Comparison of ENCODE assay signal across 15 mouse cellular contexts in genomic region chr11:32516916-32517712, GRCm38 (mm10). TPM values are rescaled to one million over a fixed set of nuclear protein-coding genes. Genes with fewer than 3 reads are reported as not detected.
DNase-seq lines count a peak whose midpoint lies in the region; ATAC-seq lines count a peak whose summit lies in the region.
"Had no signal": no experiment of that assay in that cellular context is flagged by ENCODE, and none has a peak within 500 bp of the region (broad histone marks: within the 10 kb centered on the region; RNA-seq: fewer than 3 reads in every experiment).

No protein-coding gene starts in this region.

- no peak overlapping the region for H3K4me3 ChIP-seq in forebrain, embryonic 13.5 days
- H3K4me3 ChIP-seq in forebrain, embryonic 11.5 days (ENCODE audit: low read depth, low read length) = no peak overlapping the region
- no peak overlapping the region for H3K4me3 ChIP-seq in limb, embryonic 12.5 days (replicated peaks)
- H3K4me3 ChIP-seq in limb, embryonic 10.5 days = no peak overlapping the region
- H3K4me3 ChIP-seq: heart, embryonic 15.5 days; midbrain, embryonic 12.5 days had no signal

- no peaks in the 10 kb centered on the region for H3K27me3 ChIP-seq in forebrain, embryonic 13.5 days
- no peaks in the 10 kb centered on the region for H3K27me3 ChIP-seq in forebrain, embryonic 11.5 days (ENCODE audit: control insufficient read depth, insufficient read depth, low read length)
- no peaks in the 10 kb centered on the region for H3K27me3 ChIP-seq in limb, embryonic 12.5 days
- H3K27me3 ChIP-seq in limb, embryonic 10.5 days (ENCODE audit: low read depth, poor library complexity, severe bottlenecking) = no peaks in the 10 kb centered on the region
- H3K27me3 ChIP-seq: heart, embryonic 15.5 days; midbrain, embryonic 12.5 days had no signal

- no peak for DNase-seq in forebrain, embryonic 11.5 days (ENCODE audit: low spot score)
- DNase-seq in limb, embryonic 10.5 days (ENCODE audit: low spot score) = no peak
- peak; percentile 38 to 54 for DNase-seq in layer of hippocampus, postnatal 36 days
- DNase-seq in telencephalon, adult 2 months (ENCODE audit: low read depth, low spot score) = peak; percentile 89
- DNase-seq in adrenal gland, adult 8-10 months = no peak
- DNase-seq in thymus, adult 18-20 months = no peak
- DNase-seq: lung, adult 2 months; spleen, adult 18-20 months; thymus, postnatal 14 days had no signal

- no peaks in the 10 kb centered on the region for H3K9me3 ChIP-seq in forebrain, embryonic 13.5 days (replicated peaks)
- H3K9me3 ChIP-seq in forebrain, embryonic 11.5 days (ENCODE audit: control insufficient read depth, low read length) = no peaks in the 10 kb centered on the region
- H3K9me3 ChIP-seq in limb, embryonic 12.5 days = no peaks in the 10 kb centered on the region
- H3K9me3 ChIP-seq in limb, embryonic 10.5 days (replicated peaks) = no peaks in the 10 kb centered on the region
- H3K9me3 ChIP-seq: heart, embryonic 15.5 days; midbrain, embryonic 12.5 days had no signal

- H3K27ac ChIP-seq in forebrain, embryonic 13.5 days = peak overlapping the region; percentile 26; the same call in 1 of the 2 replicates
- no peak overlapping the region for H3K27ac ChIP-seq in forebrain, embryonic 11.5 days (ENCODE audit: low read depth, low read length)
- H3K27ac ChIP-seq in limb, embryonic 12.5 days = peak overlapping the region; percentile 50
- H3K27ac ChIP-seq in limb, embryonic 10.5 days = no peak overlapping the region
- H3K27ac ChIP-seq: heart, embryonic 15.5 days; midbrain, embryonic 12.5 days had no signal

- ATAC-seq in forebrain, embryonic 13.5 days = peak; percentile 62; the same call in 1 of the 2 replicates
- no peak for ATAC-seq in forebrain, embryonic 11.5 days (replicated peaks; ENCODE audit: low FRiP score)
- no peak for ATAC-seq in limb, embryonic 12.5 days (ENCODE audit: insufficient number of reproducible peaks, insufficient read depth, low FRiP score, low TSS enrichment, low read depth)

- H3K4me1 ChIP-seq in forebrain, embryonic 13.5 days = no peaks in the 10 kb centered on the region
- no peaks in the 10 kb centered on the region for H3K4me1 ChIP-seq in forebrain, embryonic 11.5 days (replicated peaks; ENCODE audit: control insufficient read depth, insufficient read depth, low read length)
- no peaks in the 10 kb centered on the region for H3K4me1 ChIP-seq in limb, embryonic 12.5 days (replicated peaks)
- no peaks in the 10 kb centered on the region for H3K4me1 ChIP-seq in limb, embryonic 10.5 days
- H3K4me1 ChIP-seq: heart, embryonic 15.5 days had no signal

- 87% methylated on average over 8 of the region's 8 CpGs for WGBS in forebrain, embryonic 13.5 days
- WGBS in forebrain, embryonic 11.5 days = 88% methylated on average over 8 of the region's 8 CpGs
- WGBS in limb, embryonic 12.5 days = 86% methylated on average over 8 of the region's 8 CpGs
- WGBS in limb, embryonic 10.5 days = 91% methylated on average over 8 of the region's 8 CpGs

- peaks cover 24% of the 10 kb centered on the region for H3K36me3 ChIP-seq in forebrain, embryonic 13.5 days (ENCODE audit: poor library complexity, severe bottlenecking)
- H3K36me3 ChIP-seq in forebrain, embryonic 11.5 days (ENCODE audit: control insufficient read depth, insufficient read depth, low read length) = no peaks in the 10 kb centered on the region; the same call in 1 of the 2 replicates
- peaks cover 43% of the 10 kb centered on the region for H3K36me3 ChIP-seq in limb, embryonic 12.5 days
- H3K36me3 ChIP-seq in limb, embryonic 10.5 days = peaks cover 48% of the 10 kb centered on the region

- H3K9ac ChIP-seq in forebrain, embryonic 13.5 days = no peak overlapping the region
- H3K9ac ChIP-seq in forebrain, embryonic 11.5 days (ENCODE audit: low read length) = no peak overlapping the region
- no peak overlapping the region for H3K9ac ChIP-seq in limb, embryonic 12.5 days (replicated peaks)
- H3K9ac ChIP-seq: heart, embryonic 15.5 days; midbrain, embryonic 12.5 days had no signal

- H3K4me2 ChIP-seq in forebrain, embryonic 13.5 days = no peak overlapping the region
- H3K4me2 ChIP-seq in forebrain, embryonic 11.5 days (ENCODE audit: low read depth, low read length, severe bottlenecking) = no peak overlapping the region
- no peak overlapping the region for H3K4me2 ChIP-seq in limb, embryonic 12.5 days
- H3K4me2 ChIP-seq: heart, embryonic 15.5 days; midbrain, embryonic 12.5 days had no signal

RNA-seq across cellular contexts. Expression of gene Efcab9, which starts 14.8 kb away (rescaled TPM):
- polyA plus RNA-seq in forebrain, embryonic 13.5 days (2015; fragmentation: Nextera tagmentation; extraction: Ambion mirVana) = 0.27 and 0.33 TPM in 2 replicates
- polyA plus RNA-seq in forebrain, embryonic 11.5 days (2014; fragmentation: Nextera tagmentation; extraction: Ambion mirVana) = 0.29 TPM in 1 of 2 replicates, not detected in the other
- 0.36 and 0.59 TPM in 2 replicates for polyA plus RNA-seq in limb, embryonic 12.5 days (2016; fragmentation: Nextera tagmentation; extraction: Ambion mirVana)
- polyA plus RNA-seq in limb, embryonic 10.5 days (2016; fragmentation: Nextera tagmentation; extraction: Ambion mirVana) = 0.38 TPM in 1 of 2 replicates, not detected in the other
- total RNA-seq in layer of hippocampus, postnatal 36 days (2021) = 1 to 10 TPM; 2.2 to 2.5 TPM
- total RNA-seq in adrenal gland, adult 8-10 months (2022) = 1 to 10 TPM; 1.3 to 2.4 (median 1.6) TPM
- polyA plus RNA-seq: large intestine, adult 2 months; lung, adult 2 months; neural tube, embryonic 14.5 days had no signal

RNA-seq across cellular contexts. Expression of gene Stk10, which starts 16.0 kb away (rescaled TPM):
- polyA plus RNA-seq in forebrain, embryonic 13.5 days (2015; fragmentation: Nextera tagmentation; extraction: Ambion mirVana) = 1.3 TPM in 2 replicates
- polyA plus RNA-seq in forebrain, embryonic 11.5 days (2014; fragmentation: Nextera tagmentation; extraction: Ambion mirVana) = 1.4 and 1.8 TPM in 2 replicates
- 2.4 and 2.6 TPM in 2 replicates for polyA plus RNA-seq in limb, embryonic 12.5 days (2016; fragmentation: Nextera tagmentation; extraction: Ambion mirVana)
- polyA plus RNA-seq in limb, embryonic 10.5 days (2016; fragmentation: Nextera tagmentation; extraction: Ambion mirVana) = 2.2 and 2.8 TPM in 2 replicates
- total RNA-seq in layer of hippocampus, postnatal 36 days (2021) = 1 to 10 TPM; 8.3 to 8.7 TPM
- 10 to 100 TPM in 2 of 4 experiments, 1 to 10 TPM in 2; 9.5 to 23.3 (median 14.9) TPM for total RNA-seq in adrenal gland, adult 8-10 months (2022)

Comparison
In these comparisons a context has a peak if more than half of its experiments do, and no peak if none do; other contexts are left out.
1. H3K27ac ChIP-seq: peak in forebrain, embryonic 13.5 days (single experiment) and limb, embryonic 12.5 days (single experiment); none in forebrain, embryonic 11.5 days (single experiment) and limb, embryonic 10.5 days (single experiment).
2. DNase-seq: peak in layer of hippocampus, postnatal 36 days (2 of 2) and telencephalon, adult 2 months (single experiment); none in forebrain, embryonic 11.5 days (single experiment), limb, embryonic 10.5 days (single experiment), adrenal gland, adult 8-10 months (single experiment) and thymus, adult 18-20 months (0 of 2).